Mouse (Mus musculus) hindbrain, embryonic 16.5 days (tissue): ENCODE measurements around the gene Atp2c2. TPM values are rescaled to one million over a fixed set of nuclear protein-coding genes. Genes with fewer than 3 reads are reported as not detected.
A peak's percentile ranks its signal among the peaks of the same experiment; 100 is the strongest.

Source experiments
- ATAC-seq: fragments of 200-750 bp; cut with Nextera tagmentation; 2 replicates; pipeline ENCODE4 v1.8.0; 2017; ENCODE audit warnings: moderate TSS enrichment, moderate library complexity
- H3K27ac ChIP-seq: fragments of 300-500 bp; sonication (generic); 2 replicates; pipeline ENCODE4 v1.5.1; 2014; ENCODE audit warnings: low read depth, mild to moderate bottlenecking, control low read depth, low read length, moderate library complexity
- H3K27me3 ChIP-seq: fragments of 300-500 bp; sonication (generic); replicated peaks from 2 replicates; pipeline ENCODE4 v1.6.1; 2014; ENCODE audit warnings: low read length; ENCODE audit not compliant: control insufficient read depth, insufficient read depth
- H3K36me3 ChIP-seq: fragments of 300-500 bp; sonication (generic); 2 replicates; pipeline ENCODE4 v1.6.1; 2014; ENCODE audit warnings: mild to moderate bottlenecking, low read length, moderate library complexity, mixed read lengths; ENCODE audit not compliant: control insufficient read depth, insufficient read depth
- H3K4me1 ChIP-seq: fragments of 300-500 bp; sonication (generic); 2 replicates; pipeline ENCODE4 v1.6.1; 2014; ENCODE audit warnings: low read depth, low read length; ENCODE audit not compliant: control insufficient read depth, insufficient read depth
- H3K4me2 ChIP-seq: fragments of 300-500 bp; sonication (generic); 2 replicates; pipeline ENCODE4 v1.6.1; 2014; ENCODE audit warnings: mild to moderate bottlenecking, low read length, control low read depth, moderate library complexity
- H3K4me3 ChIP-seq: fragments of 300-500 bp; sonication (generic); 2 replicates; pipeline ENCODE4 v1.5.1; 2014; ENCODE audit warnings: mild to moderate bottlenecking, low read length, control low read depth, moderate library complexity
- H3K9ac ChIP-seq: fragments of 300-500 bp; sonication (generic); 2 replicates; pipeline ENCODE4 v1.6.1; 2014; ENCODE audit warnings: low read depth, mild to moderate bottlenecking, control low read depth, low read length, moderate library complexity
- H3K9me3 ChIP-seq: fragments of 300-500 bp; sonication (generic); 2 replicates; pipeline ENCODE4 v1.6.1; 2014; ENCODE audit warnings: mild to moderate bottlenecking, low read length, moderate library complexity; ENCODE audit not compliant: control insufficient read depth
- whole genome bisulfite sequencing: fragments of 180-500 bp; shearing (Covaris S2); extraction: QIAGEN DNeasy Blood & Tissue Kit; methylation state at CpG from one replicate; pipeline ENCODE4 v1.1.7; 2014; 5-methylcytosine and 5-hydroxymethylcytosine counted together
- polyA plus RNA-seq: library from polyadenylated mRNA; unstranded; fragments of >200 nt; fragmentation: Nextera tagmentation; extraction: Ambion mirVana; gene quantifications from 2 replicates; pipeline ENCODE4 v1.2.1, GENCODE M21; 2015

Gene Atp2c2
- polyA plus RNA-seq, 1 experiment from 2014 or later, result 0.49 TPM

DNA sequence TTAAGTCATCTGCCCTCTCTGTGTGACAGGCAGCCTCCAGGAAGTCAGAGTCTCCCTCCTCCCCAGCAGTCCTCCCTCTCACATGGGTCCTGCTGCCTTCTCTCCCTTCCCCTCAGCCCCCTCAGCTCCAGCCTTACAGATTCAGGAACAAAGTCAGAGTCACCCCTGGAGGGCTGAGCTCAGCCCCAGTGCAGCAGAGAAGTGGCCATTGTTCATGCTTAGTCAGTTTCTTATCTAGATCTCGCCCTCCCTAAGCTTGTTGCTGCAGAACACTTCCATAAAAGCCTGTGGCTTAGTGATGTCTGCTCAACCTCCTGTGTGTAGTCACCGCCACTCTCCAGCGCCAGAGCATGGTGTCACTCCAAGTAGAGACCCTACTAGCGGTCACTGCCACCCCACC is 44.8 kb downstream of the Atp2c2 start:
- H3K9me3 ChIP-seq, result no peaks in the 10 kb centered on the region
- no peak overlapping the region for H3K9ac ChIP-seq
- 84% methylated on average over 4 of the region's 4 CpGs for WGBS
- H3K36me3 ChIP-seq, result no peaks in the 10 kb centered on the region
- no peak overlapping the region for H3K4me3 ChIP-seq
- no peaks in the 10 kb centered on the region for H3K27me3 ChIP-seq
- H3K27ac ChIP-seq, result no peak overlapping the region
- no peak for ATAC-seq
- no peaks in the 10 kb centered on the region for H3K4me1 ChIP-seq
- H3K4me2 ChIP-seq, result no peak overlapping the region

DNA sequence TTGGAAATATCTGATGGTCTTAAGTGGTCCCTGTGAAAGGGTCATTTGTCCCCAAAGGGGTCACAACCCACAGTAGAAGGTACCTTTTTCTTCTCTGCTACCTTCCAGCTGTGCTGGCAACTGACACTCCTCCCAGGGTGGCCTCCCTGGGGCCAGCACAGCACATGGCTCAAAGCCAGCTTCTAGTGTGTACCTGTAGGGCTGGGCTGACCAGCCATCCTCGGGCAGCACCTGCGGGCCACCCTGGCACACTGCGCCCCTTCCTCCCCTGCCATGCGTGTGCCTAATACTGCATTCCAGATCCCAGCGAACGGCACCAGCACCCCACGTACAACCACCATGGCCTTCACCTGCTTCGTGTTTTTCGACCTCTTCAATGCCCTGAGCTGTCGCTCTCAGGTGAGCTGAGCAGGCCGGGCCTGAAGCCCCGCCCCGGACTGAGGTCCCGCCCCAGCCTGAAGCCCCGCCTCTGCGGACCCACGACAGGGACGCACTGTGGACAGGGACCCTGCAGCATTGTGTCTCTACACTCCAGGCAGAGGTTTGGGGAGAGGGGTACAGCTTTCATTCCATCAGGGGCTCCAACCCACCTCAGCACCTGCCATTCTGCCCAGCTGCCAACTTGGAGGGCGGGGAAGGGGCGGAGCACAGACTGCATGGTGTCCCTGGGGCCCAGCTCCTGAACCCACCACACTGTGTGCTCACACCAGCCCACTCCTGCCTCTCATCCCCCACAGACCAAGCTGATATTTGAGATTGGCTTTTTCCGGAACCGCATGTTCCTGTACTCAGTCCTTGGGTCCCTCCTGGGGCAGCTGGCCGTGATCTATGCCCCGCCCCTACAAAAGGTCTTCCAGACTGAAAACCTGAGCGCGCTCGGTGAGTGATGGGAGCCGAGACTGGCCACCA is 55.7 kb downstream of the Atp2c2 start:
- Histone ChIP-seq H3K27ac (no peak overlapping the region), H3K4me3 (peak overlapping the region; percentile 7), H3K36me3 (no peaks in the 10 kb centered on the region), H3K9ac (peak overlapping the region; percentile 27), H3K4me1 (peaks cover 10% of the 10 kb centered on the region), H3K27me3 (no peaks in the 10 kb centered on the region), H3K4me2 (peak overlapping the region; percentile 51), H3K9me3 (no peaks in the 10 kb centered on the region)
- WGBS, result 21% methylated on average over 28 of the region's 28 CpGs
- ATAC-seq, result peak; percentile 64

DNA sequence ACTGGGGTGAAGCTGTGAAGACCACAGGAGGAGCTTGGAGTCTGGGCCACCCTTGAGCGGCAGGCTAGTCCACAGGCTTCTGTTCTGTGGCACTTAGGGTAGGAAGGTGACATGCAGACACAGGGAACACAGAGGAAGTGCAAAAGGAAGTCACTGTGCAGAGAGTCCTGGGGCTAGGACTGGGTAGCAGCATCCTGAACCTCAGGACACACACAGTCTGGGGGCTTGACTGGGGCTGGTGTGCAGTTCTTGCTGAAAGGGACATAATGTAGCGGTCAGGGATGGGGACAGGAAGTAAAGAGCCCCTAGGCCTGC is 56.3 kb downstream of the Atp2c2 start:
- H3K4me2 ChIP-seq, result peak overlapping the region; percentile 51; the same call in 1 of the 2 replicates
- no peak overlapping the region for H3K27ac ChIP-seq
- 62% methylated on average over 2 of the region's 2 CpGs for WGBS

DNA sequence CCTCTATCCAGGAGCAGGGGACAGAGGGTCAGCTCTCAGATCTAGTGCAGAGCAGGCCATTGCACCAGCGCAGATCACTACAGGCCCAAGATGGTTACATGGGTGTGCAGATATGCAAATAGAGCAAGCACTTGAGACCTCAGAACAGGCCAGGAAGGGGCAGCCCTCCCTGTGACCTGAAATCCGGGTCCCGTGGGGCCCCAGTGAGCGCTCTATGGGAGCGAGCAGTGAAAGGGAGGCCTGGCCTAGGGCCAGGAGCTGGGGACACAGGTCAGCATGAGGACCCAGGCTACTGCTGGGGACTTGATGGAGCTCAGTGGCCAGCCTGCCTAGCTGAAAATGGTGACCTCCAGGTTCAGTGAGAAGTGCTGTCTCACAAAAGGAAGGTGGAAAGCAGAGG is 56.7 kb downstream of the Atp2c2 start:
- ATAC-seq, result no peak
- Histone ChIP-seq H3K4me3 (no peak overlapping the region), H3K9ac (no peak overlapping the region), H3K27me3 (no peaks in the 10 kb centered on the region), H3K9me3 (no peaks in the 10 kb centered on the region), H3K4me2 (no peak overlapping the region), H3K36me3 (peaks cover under 1% of the 10 kb centered on the region; the same call in 1 of the 2 replicates), H3K27ac (no peak overlapping the region), H3K4me1 (peaks cover 10% of the 10 kb centered on the region)
- 54% methylated on average over 5 of the region's 5 CpGs for WGBS

More for the DNA sequence above, 56.3 kb downstream of the Atp2c2 start:
- Histone ChIP-seq H3K4me1 (peaks cover 10% of the 10 kb centered on the region), H3K36me3 (no peaks in the 10 kb centered on the region), H3K27me3 (no peaks in the 10 kb centered on the region), H3K9me3 (no peaks in the 10 kb centered on the region), H3K4me3 (no peak overlapping the region), H3K9ac (no peak overlapping the region)
- no peak; the same call in 1 of the 2 replicates for ATAC-seq

DNA sequence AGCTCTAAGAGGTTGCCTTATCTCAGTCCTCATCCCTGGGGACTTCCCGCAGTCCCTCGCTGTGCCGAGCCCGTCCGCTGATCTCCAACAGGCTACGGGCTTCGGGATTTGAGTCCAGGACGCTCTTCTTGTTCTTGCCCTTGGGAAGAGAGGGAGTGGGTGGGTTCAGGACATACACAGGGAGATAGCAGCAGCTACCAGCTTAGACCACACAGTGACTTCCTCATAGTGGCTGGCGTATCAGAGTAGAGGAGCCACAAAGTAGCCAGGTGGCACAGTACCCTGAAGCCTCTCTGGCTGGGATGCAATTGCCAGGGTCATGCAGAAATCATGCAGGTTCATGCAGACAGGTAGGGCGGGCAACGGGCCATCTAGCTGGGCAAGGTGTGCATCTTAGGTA is 61.9 kb downstream of the Atp2c2 start:
- no peak for ATAC-seq
- 0 out of 2 replicates have a peak, but pooled peaks cover 3% of the 10 kb centered on the region for H3K4me1 ChIP-seq
- no peak overlapping the region for H3K4me2 ChIP-seq
- no peak overlapping the region for H3K4me3 ChIP-seq
- no peak overlapping the region for H3K9ac ChIP-seq
- no peaks in the 10 kb centered on the region for H3K9me3 ChIP-seq
- no peak overlapping the region for H3K27ac ChIP-seq
- 91% methylated on average over 11 of the region's 11 CpGs for WGBS
- H3K36me3 ChIP-seq, result peaks cover 4% of the 10 kb centered on the region
- H3K27me3 ChIP-seq, result no peaks in the 10 kb centered on the region

DNA sequence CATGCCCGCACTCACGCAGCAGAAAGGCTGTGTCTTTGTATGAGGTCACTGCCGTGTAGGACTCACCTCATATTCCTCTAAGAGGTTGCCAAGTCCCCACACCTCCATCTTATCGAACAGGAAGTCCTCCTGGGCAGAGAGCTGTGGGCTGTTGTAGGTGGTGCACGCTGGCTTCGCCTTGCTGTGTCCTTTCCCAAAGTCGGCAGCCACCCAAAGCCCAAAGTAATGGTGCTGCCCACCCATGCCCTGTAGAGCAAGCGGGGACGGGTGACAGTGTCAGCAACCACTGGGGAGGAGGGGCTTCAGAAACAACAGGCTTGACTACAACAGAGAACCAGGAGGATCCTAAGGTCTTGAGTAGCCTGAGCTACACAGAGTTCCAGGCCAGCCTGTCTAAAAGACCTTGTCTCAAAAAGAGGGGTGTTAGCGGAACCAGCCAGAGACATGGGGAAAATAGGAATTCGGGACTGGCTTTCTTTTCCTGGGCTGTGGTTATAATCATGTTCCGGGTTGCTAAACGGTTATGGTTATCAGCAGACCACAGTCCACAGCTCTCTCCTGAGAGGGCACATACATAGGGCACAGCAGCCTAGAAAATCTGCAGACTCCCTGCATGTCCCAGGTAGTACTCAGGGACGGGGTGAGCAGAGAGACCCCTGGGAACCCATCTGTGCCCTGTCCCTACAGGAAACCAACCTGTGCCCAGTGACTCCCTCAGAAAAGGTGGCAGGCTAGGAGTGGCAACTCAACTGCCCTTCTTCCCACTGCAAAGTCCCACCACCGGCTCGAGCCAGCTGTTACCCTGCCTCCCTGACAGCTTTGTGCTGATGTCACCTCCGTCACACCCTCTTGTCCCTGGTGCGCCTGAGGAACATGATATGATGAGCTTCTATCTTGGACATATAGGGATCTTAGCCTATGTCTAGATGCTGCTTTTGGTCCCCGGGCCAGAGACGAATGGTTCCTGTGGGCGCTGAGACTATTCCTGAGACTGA is 62.7 kb downstream of the Atp2c2 start:
- Histone ChIP-seq H3K36me3 (peaks cover 12% of the 10 kb centered on the region), H3K9ac (no peak overlapping the region), H3K4me3 (no peak overlapping the region), H3K27me3 (no peaks in the 10 kb centered on the region), H3K4me1 (0 out of 2 replicates have a peak, but pooled peaks cover 3% of the 10 kb centered on the region), H3K27ac (no peak overlapping the region), H3K4me2 (no peak overlapping the region), H3K9me3 (no peaks in the 10 kb centered on the region)
- 92% methylated on average over 21 of the region's 21 CpGs for WGBS
- no peak for ATAC-seq

DNA sequence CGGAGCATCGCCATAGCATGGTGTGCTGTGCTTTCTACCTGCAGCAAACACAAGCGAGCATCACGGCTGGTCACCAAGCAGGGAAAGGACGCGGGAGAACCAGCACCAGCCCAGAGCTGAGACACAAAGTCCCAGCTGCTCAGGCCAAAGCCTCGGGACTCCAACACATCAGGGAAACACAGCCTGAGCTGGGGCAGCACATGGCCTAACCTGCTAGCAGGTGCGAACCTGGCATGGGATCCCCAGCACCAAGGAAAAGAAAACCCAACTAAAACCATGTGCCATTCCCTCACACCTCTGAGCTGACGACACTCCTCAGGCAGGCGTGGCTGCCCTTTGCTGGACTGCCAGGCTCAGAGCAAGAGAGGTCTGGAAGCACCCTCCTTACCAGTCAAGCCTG is 65.5 kb downstream of the Atp2c2 start:
- Histone ChIP-seq H3K4me3 (no peak overlapping the region), H3K4me1 (no peaks in the 10 kb centered on the region), H3K9me3 (no peaks in the 10 kb centered on the region), H3K4me2 (no peak overlapping the region), H3K27ac (no peak overlapping the region), H3K27me3 (no peaks in the 10 kb centered on the region), H3K9ac (no peak overlapping the region), H3K36me3 (peaks cover 16% of the 10 kb centered on the region)
- WGBS, result 86% methylated on average over 10 of the region's 10 CpGs
- no peak for ATAC-seq

DNA sequence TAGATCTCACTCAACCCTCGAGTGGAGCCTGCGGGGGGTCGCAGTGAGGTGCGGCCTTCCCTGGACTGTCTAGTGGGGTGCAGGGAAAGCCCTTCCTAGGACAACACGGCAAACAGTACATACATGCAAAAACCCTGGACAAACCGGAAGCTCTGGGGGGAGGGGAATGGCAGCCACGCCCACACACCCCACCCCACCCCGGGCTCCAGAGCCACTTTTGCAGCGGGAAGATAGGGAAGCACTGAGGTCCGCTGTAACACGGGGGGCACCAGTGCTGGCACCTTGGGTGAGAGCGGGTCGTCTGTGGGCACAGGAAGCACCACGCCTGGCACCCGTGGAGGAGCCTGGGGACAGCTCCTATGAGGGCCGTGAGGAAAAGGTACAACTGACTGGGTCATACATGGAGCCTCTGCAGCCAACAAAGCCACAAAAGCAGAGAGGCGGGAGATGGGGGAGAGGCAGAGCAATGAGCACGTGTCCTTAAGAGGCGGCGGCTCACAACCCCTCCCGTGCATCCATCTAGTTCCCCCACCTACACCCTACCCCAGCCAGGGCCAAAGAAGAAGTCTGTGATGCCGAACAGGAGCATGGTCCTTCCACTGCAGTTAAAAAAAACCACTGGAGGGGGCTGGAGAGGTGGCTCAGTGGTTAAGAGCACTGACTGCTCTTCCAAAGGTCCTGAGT is 66.1 kb downstream of the Atp2c2 start:
- WGBS, result 82% methylated on average over 22 of the region's 22 CpGs
- no peak for ATAC-seq

More for the DNA sequence above, 66.1 kb downstream of the Atp2c2 start:
- H3K4me3 ChIP-seq, result no peak overlapping the region
- H3K9ac ChIP-seq, result no peak overlapping the region
- H3K27ac ChIP-seq, result no peak overlapping the region
- H3K27me3 ChIP-seq, result no peaks in the 10 kb centered on the region
- no peaks in the 10 kb centered on the region for H3K4me1 ChIP-seq
- H3K4me2 ChIP-seq, result no peak overlapping the region
- peaks cover 16% of the 10 kb centered on the region for H3K36me3 ChIP-seq
- no peaks in the 10 kb centered on the region for H3K9me3 ChIP-seq
